Comparison of ENCODE assay signal across 10 mouse cellular contexts in the genomic region with DNA sequence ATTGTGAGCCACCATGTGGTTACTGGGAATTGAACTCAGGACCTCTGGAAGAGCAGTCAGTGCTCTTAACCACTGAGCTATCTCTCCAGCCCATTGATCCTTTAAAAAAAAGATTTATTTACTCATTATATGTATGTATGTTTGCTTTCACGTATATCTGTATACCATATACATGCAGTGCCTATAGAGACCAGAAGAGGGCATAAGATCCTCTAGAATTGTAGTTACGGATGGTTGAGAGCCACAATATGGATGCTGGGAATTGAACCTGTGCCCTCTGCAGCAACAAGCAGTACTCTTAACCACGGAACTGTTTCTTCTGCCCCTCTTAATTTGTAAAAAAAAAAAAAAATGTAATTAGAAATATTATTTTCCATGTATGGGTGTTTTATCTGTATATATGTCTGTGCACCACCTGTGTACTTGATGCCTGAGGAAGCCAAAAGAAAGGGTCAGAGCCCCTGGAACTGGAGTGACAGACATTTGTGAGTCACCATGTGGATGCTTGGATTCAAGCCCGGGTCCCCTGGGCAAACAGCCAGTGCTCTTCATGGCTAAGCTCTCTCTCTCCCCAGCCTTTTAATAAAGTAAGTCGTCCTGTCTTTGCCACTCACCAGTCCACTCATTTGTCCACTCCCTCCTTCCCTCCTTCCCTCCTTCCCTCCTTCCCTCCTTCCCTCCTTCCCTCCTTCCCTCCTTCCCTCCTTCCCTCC. TPM values are rescaled to one million over a fixed set of nuclear protein-coding genes. Genes with fewer than 3 reads are reported as not detected.
DNase-seq lines count a peak whose midpoint lies in the region; ATAC-seq lines count a peak whose summit lies in the region.
"Had no signal": no experiment of that assay in that cellular context is flagged by ENCODE, and none has a peak within 500 bp of the region (broad histone marks: within the 10 kb centered on the region; RNA-seq: fewer than 3 reads in every experiment).

No protein-coding gene starts in this region.

- no peak for ATAC-seq in megakaryocyte progenitor cell, adult 5-6 weeks (replicated peaks; ENCODE audit: poor library complexity)

- peak; percentile 81 to 85 for DNase-seq in cerebellum, postnatal 14 days
- no peak for DNase-seq in cerebellum, adult 9-11 months
- DNase-seq in layer of hippocampus, postnatal 10 days (ENCODE audit: low spot score in 2 of 2): peak; percentile 30 to 46
- no peak for DNase-seq in layer of hippocampus, adult 9-11 months
- peak; percentile 10 for DNase-seq in A20 (ENCODE audit: low read depth, low spot score)
- peak; percentile 37 to 39 for DNase-seq in adrenal gland, postnatal 4 days (ENCODE audit: low spot score in 2 of 2)
- no peak for DNase-seq in natural killer cell, adult 2 months (ENCODE audit: low spot score in 2 of 2)

RNA-seq across cellular contexts. Expression of gene Pmis2, which starts 7.0 kb away (rescaled TPM):
- not detected for total RNA-seq in layer of hippocampus, postnatal 10 days (2021)
- total RNA-seq in adrenal gland, postnatal 4 days (2021): not detected
- not detected in 2 replicates for total RNA-seq in megakaryocyte progenitor cell, adult 5-6 weeks (2015)
- not detected in 2 replicates for total RNA-seq in megakaryocyte progenitor cell, adult 5-6 weeks (2017)
- total RNA-seq: common myeloid progenitor, adult 5-6 weeks; layer of hippocampus, adult 18-20 months had no signal

RNA-seq across cellular contexts. Expression of gene Haus5, which starts 13.6 kb away (rescaled TPM):
- 1 to 10 TPM; 7.0 to 7.4 TPM for total RNA-seq in layer of hippocampus, postnatal 10 days (2021)
- total RNA-seq in adrenal gland, postnatal 4 days (2021): 10 to 100 TPM; 20.8 to 22.9 TPM
- total RNA-seq in megakaryocyte progenitor cell, adult 5-6 weeks (2015): 31.0 and 31.3 TPM in 2 replicates
- 21.5 and 28.7 TPM in 2 replicates for total RNA-seq in megakaryocyte progenitor cell, adult 5-6 weeks (2017)

RNA-seq across cellular contexts. Expression of gene 2200002J24Rik, which starts 20.3 kb away (rescaled TPM):
- total RNA-seq in layer of hippocampus, postnatal 10 days (2021): not detected
- total RNA-seq in adrenal gland, postnatal 4 days (2021): 1 to 10 TPM; 3.8 to 5.2 TPM
- 0.69 TPM in 1 of 2 replicates, not detected in the other for total RNA-seq in megakaryocyte progenitor cell, adult 5-6 weeks (2015)
- total RNA-seq in megakaryocyte progenitor cell, adult 5-6 weeks (2017): not detected in 2 replicates
- total RNA-seq: common myeloid progenitor, adult 5-6 weeks; layer of hippocampus, adult 18-20 months had no signal

RNA-seq across cellular contexts. Expression of gene Rbm42, which starts 28.3 kb away (rescaled TPM):
- total RNA-seq in layer of hippocampus, postnatal 10 days (2021): 10 to 100 TPM; 75.3 to 79.9 TPM
- 10 to 100 TPM; 89.2 to 89.5 TPM for total RNA-seq in adrenal gland, postnatal 4 days (2021)
- total RNA-seq in megakaryocyte progenitor cell, adult 5-6 weeks (2015): 43.9 and 52.2 TPM in 2 replicates
- 36.7 and 39.9 TPM in 2 replicates for total RNA-seq in megakaryocyte progenitor cell, adult 5-6 weeks (2017)

RNA-seq across cellular contexts. Expression of gene Atp4a, which starts 33.6 kb away (rescaled TPM):
- 1 to 10 TPM; 3.1 to 3.8 TPM for total RNA-seq in layer of hippocampus, postnatal 10 days (2021)
- 1 to 10 TPM; 2.8 to 3.6 TPM for total RNA-seq in adrenal gland, postnatal 4 days (2021)
- total RNA-seq in megakaryocyte progenitor cell, adult 5-6 weeks (2015): 1.2 and 1.3 TPM in 2 replicates
- 0.37 and 0.51 TPM in 2 replicates for total RNA-seq in megakaryocyte progenitor cell, adult 5-6 weeks (2017)

Comparison
In these comparisons a context has a peak if more than half of its experiments do, and no peak if none do; other contexts are left out.
1. DNase-seq: peak in cerebellum, postnatal 14 days (2 of 2), layer of hippocampus, postnatal 10 days (2 of 2), A20 (single experiment) and adrenal gland, postnatal 4 days (2 of 2); none in cerebellum, adult 9-11 months (single experiment), layer of hippocampus, adult 9-11 months (single experiment) and natural killer cell, adult 2 months (0 of 2).